Mouse (Mus musculus): Measurements from ENCODE around the gene Abcc9. TPM values are rescaled to one million over a fixed set of nuclear protein-coding genes. Genes with fewer than 3 reads are reported as not detected.

Abcc9 gene
- total and polyA plus RNA-seq, 3 experiments: 0.27 TPM; not detected in 2

GRCm38 (mm10) chr6:142649331-142649730, 52.8 kb downstream of the Abcc9 start:
- DNase-seq (ENCODE audit: low spot score) (no peak), ATAC-seq (ENCODE audit: extremely low read depth, insufficient number of reproducible peaks, low FRiP score, poor library complexity, severe bottlenecking) (no peak)
- Histone ChIP-seq H3K36me3 (replicated peaks) (no peaks in the 10 kb centered on the region), H3K4me3 (ENCODE audit: low read depth, low read length) (no peak overlapping the region), H3K9me3 (replicated peaks) (no peaks in the 10 kb centered on the region), H3K27me3 (ENCODE audit: insufficient read depth, low read length) (no peaks in the 10 kb centered on the region), H3K4me1 (ENCODE audit: insufficient read depth, low read depth, low read length) (no peaks in the 10 kb centered on the region)
- no peak for TF ChIP-seq TAL1 (conservative IDR thresholded peaks at IDR 0.05; ENCODE audit: low read depth, low read length)
- TF ChIP-seq GATA1 (IDR thresholded peaks at IDR 0.05; ENCODE audit: borderline replicate concordance, low read length): no peak
- TF ChIP-seq CTCF (IDR thresholded peaks at IDR 0.05; ENCODE audit: low read depth, low read length): no peak
- TF ChIP-seq GATA2 (IDR thresholded peaks at IDR 0.05; ENCODE audit: borderline replicate concordance, low read depth, low read length): no peak
- TF ChIP-seq POLR2AphosphoS5 (IDR thresholded peaks at IDR 0.05; ENCODE audit: insufficient replicate concordance, low read depth, low read length): no peak

DNA sequence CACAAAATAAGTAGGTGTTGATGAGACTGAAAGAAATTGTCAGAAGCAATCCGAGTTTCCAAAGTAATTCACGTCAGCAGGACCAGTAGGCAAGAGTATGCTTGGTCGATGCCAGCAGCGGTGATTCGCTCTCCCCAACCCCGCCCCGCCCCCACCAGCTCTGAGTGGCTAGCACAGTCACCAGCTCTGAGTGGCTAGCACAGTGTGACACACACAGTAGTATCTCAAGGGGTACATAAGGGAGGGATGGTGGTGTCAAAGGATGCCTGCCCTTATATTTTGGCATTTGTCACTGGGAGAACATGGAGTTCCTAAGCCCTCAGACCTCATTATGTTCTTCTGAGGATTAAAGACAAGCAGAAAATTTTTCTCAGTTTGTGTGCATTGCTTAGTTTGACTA, 56.6 kb downstream of the Abcc9 start:
- no peak for ATAC-seq (ENCODE audit: extremely low read depth, insufficient number of reproducible peaks, low FRiP score, poor library complexity, severe bottlenecking)
- no peaks in the 10 kb centered on the region for H3K36me3 ChIP-seq (replicated peaks)

DNA sequence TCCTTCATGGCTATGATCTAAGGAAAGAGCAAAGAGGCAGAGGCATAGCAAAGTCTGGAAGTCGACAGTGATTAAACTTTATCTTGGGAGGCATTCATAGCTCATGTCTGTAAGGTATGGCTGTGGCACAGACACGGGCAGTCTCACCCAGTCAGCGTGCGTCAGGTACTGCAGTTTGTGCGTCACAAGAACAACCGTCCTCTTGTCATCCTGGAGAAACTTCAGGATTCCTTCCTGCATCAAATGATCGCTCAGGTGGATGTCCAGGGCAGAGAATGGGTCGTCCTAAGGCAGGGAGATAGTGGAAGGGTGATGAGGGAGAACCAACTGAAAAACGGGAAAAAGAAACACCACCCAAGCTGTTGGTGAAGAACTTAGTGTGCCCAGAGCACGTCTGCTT, 62.8 kb downstream of the Abcc9 start:
- Histone ChIP-seq H3K4me3 (ENCODE audit: low read depth, low read length) (no peak overlapping the region), H3K36me3 (replicated peaks) (no peaks in the 10 kb centered on the region), H3K4me1 (ENCODE audit: insufficient read depth, low read depth, low read length) (no peaks in the 10 kb centered on the region), H3K27me3 (ENCODE audit: insufficient read depth, low read length) (no peaks in the 10 kb centered on the region), H3K9me3 (replicated peaks) (no peaks in the 10 kb centered on the region)
- DNase-seq (ENCODE audit: low spot score) (no peak), ATAC-seq (ENCODE audit: extremely low read depth, insufficient number of reproducible peaks, low FRiP score, poor library complexity, severe bottlenecking) (no peak)
- no peak for TF ChIP-seq CTCF (IDR thresholded peaks at IDR 0.05; ENCODE audit: low read depth, low read length)
- TF ChIP-seq TAL1 (conservative IDR thresholded peaks at IDR 0.05; ENCODE audit: low read depth, low read length): no peak
- TF ChIP-seq GATA1 (IDR thresholded peaks at IDR 0.05; ENCODE audit: borderline replicate concordance, low read length): no peak
- no peak for TF ChIP-seq POLR2AphosphoS5 (IDR thresholded peaks at IDR 0.05; ENCODE audit: insufficient replicate concordance, low read depth, low read length)
- TF ChIP-seq GATA2 (IDR thresholded peaks at IDR 0.05; ENCODE audit: borderline replicate concordance, low read depth, low read length): no peak

More for the DNA sequence above, 56.6 kb downstream of the Abcc9 start:
- H3K4me3 ChIP-seq (ENCODE audit: low read depth, low read length): no peak overlapping the region
- no peak for DNase-seq (ENCODE audit: low spot score)
- no peaks in the 10 kb centered on the region for H3K27me3 ChIP-seq (ENCODE audit: insufficient read depth, low read length)
- H3K9me3 ChIP-seq (replicated peaks): no peaks in the 10 kb centered on the region
- no peak for TF ChIP-seq GATA1 (IDR thresholded peaks at IDR 0.05; ENCODE audit: borderline replicate concordance, low read length)
- no peak for TF ChIP-seq GATA2 (IDR thresholded peaks at IDR 0.05; ENCODE audit: borderline replicate concordance, low read depth, low read length)
- no peak for TF ChIP-seq POLR2AphosphoS5 (IDR thresholded peaks at IDR 0.05; ENCODE audit: insufficient replicate concordance, low read depth, low read length)
- TF ChIP-seq CTCF (IDR thresholded peaks at IDR 0.05; ENCODE audit: low read depth, low read length): no peak
- TF ChIP-seq TAL1 (conservative IDR thresholded peaks at IDR 0.05; ENCODE audit: low read depth, low read length): no peak
- H3K4me1 ChIP-seq (ENCODE audit: insufficient read depth, low read depth, low read length): no peaks in the 10 kb centered on the region

DNA sequence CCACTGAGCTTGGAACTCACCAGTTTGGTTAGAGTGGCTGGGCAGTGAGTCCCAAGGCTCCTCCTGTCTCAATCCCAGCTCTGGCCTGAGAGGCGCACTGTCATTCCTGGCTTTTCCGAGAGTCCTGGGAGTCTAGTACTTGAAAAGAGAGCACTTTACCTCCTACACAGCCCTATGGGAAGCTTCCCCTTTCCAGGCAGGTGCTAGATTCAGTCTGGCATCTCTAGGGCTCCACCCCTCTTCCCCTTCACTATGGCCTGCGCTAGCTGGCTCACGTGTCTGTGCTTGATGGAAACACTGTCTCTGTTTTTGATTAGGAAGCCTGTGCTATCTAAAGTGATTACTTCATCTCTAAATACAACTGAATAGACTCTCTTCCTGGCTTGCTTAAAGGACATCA, 66.5 kb downstream of the Abcc9 start:
- no peaks in the 10 kb centered on the region for H3K27me3 ChIP-seq (ENCODE audit: insufficient read depth, low read length)
- no peak for TF ChIP-seq POLR2AphosphoS5 (IDR thresholded peaks at IDR 0.05; ENCODE audit: insufficient replicate concordance, low read depth, low read length)
- no peak for TF ChIP-seq TAL1 (conservative IDR thresholded peaks at IDR 0.05; ENCODE audit: low read depth, low read length)
- no peak for TF ChIP-seq GATA2 (IDR thresholded peaks at IDR 0.05; ENCODE audit: borderline replicate concordance, low read depth, low read length)
- TF ChIP-seq GATA1 (IDR thresholded peaks at IDR 0.05; ENCODE audit: borderline replicate concordance, low read length): no peak
- TF ChIP-seq CTCF (IDR thresholded peaks at IDR 0.05; ENCODE audit: low read depth, low read length): no peak
- H3K4me1 ChIP-seq (ENCODE audit: insufficient read depth, low read depth, low read length): no peaks in the 10 kb centered on the region
- DNase-seq (ENCODE audit: low spot score) (no peak), ATAC-seq (ENCODE audit: extremely low read depth, insufficient number of reproducible peaks, low FRiP score, poor library complexity, severe bottlenecking) (no peak)
- no peak overlapping the region for H3K4me3 ChIP-seq (ENCODE audit: low read depth, low read length)
- H3K9me3 ChIP-seq (replicated peaks): no peaks in the 10 kb centered on the region
- H3K36me3 ChIP-seq (replicated peaks): no peaks in the 10 kb centered on the region

GRCm38 (mm10) chr6:142635185-142635583, 66.9 kb downstream of the Abcc9 start:
- TF ChIP-seq GATA2 (IDR thresholded peaks at IDR 0.05; ENCODE audit: borderline replicate concordance, low read depth, low read length): no peak
- no peak for TF ChIP-seq GATA1 (IDR thresholded peaks at IDR 0.05; ENCODE audit: borderline replicate concordance, low read length)
- TF ChIP-seq TAL1 (conservative IDR thresholded peaks at IDR 0.05; ENCODE audit: low read depth, low read length): no peak
- TF ChIP-seq CTCF (IDR thresholded peaks at IDR 0.05; ENCODE audit: low read depth, low read length): no peak
- TF ChIP-seq POLR2AphosphoS5 (IDR thresholded peaks at IDR 0.05; ENCODE audit: insufficient replicate concordance, low read depth, low read length): no peak
- DNase-seq (ENCODE audit: low spot score) (no peak), ATAC-seq (ENCODE audit: extremely low read depth, insufficient number of reproducible peaks, low FRiP score, poor library complexity, severe bottlenecking) (no peak)
- Histone ChIP-seq H3K27me3 (ENCODE audit: insufficient read depth, low read length) (no peaks in the 10 kb centered on the region), H3K36me3 (replicated peaks) (no peaks in the 10 kb centered on the region), H3K4me3 (ENCODE audit: low read depth, low read length) (no peak overlapping the region), H3K9me3 (replicated peaks) (no peaks in the 10 kb centered on the region), H3K4me1 (ENCODE audit: insufficient read depth, low read depth, low read length) (no peaks in the 10 kb centered on the region)

DNA sequence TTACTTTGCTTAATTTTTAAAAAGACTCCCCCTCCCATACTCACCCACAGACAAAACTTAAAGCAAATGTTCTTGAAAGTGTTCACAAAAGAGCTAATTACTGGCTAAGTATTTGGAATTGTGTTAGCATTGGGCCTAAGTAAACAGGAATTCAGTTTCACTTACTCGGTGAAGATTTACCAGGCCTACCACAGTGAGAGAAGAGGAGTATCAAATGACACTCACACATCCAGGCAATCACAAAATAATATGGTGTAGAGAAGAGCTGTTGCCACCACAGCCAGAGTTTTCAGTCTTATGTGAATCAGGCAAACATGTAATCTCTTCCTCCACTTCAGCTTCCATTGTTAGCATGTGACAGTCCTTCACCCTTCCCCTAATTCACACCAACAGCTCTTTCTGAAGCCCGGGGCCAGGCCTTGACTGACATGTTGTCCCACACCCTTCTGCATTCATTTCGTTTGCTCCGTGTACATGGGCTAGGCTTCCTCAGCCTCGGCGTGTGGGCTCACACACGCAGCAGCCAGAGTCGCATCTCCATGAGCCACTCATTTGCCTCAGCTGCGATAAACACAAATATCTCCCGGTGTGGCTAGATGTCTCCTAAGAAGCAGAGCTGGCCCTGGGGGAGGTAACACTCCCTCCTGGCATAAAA, 67.5 kb downstream of the Abcc9 start:
- Histone ChIP-seq H3K9me3 (replicated peaks) (no peaks in the 10 kb centered on the region), H3K4me1 (ENCODE audit: insufficient read depth, low read depth, low read length) (no peaks in the 10 kb centered on the region), H3K27me3 (ENCODE audit: insufficient read depth, low read length) (no peaks in the 10 kb centered on the region), H3K36me3 (replicated peaks) (no peaks in the 10 kb centered on the region), H3K4me3 (ENCODE audit: low read depth, low read length) (no peak overlapping the region)
- DNase-seq (ENCODE audit: low spot score) (no peak), ATAC-seq (ENCODE audit: extremely low read depth, insufficient number of reproducible peaks, low FRiP score, poor library complexity, severe bottlenecking) (no peak)
- TF ChIP-seq GATA2 (IDR thresholded peaks at IDR 0.05; ENCODE audit: borderline replicate concordance, low read depth, low read length) (no peak), CTCF (IDR thresholded peaks at IDR 0.05; ENCODE audit: low read depth, low read length) (no peak), GATA1 (IDR thresholded peaks at IDR 0.05; ENCODE audit: borderline replicate concordance, low read length) (no peak), POLR2AphosphoS5 (IDR thresholded peaks at IDR 0.05; ENCODE audit: insufficient replicate concordance, low read depth, low read length) (no peak), TAL1 (conservative IDR thresholded peaks at IDR 0.05; ENCODE audit: low read depth, low read length) (no peak)

All from G1E (cell line).